Mouse (Mus musculus) myocyte (in vitro differentiated cells): ENCODE results near the gene F11. TPM values are rescaled to one million over a fixed set of nuclear protein-coding genes. Genes with fewer than 3 reads are reported as not detected.

Experiments used
- H3K27me3 ChIP-seq: one replicate; pipeline ENCODE4 v1.6.1; 2011; ENCODE audit not compliant: control insufficient read depth, insufficient read depth, insufficient read length
- H3K36me3 ChIP-seq: one replicate; pipeline ENCODE4 v1.6.1; 2011; ENCODE audit not compliant: control insufficient read depth, insufficient read depth
- H3K4me2 ChIP-seq: one replicate; pipeline ENCODE4 v1.6.1; 2011; ENCODE audit warnings: low read depth, control low read depth
- H3K4me3 ChIP-seq: one replicate; pipeline ENCODE4 v1.5.1; 2011; ENCODE audit warnings: mild to moderate bottlenecking, control low read depth, moderate library complexity
- H3K79me2 ChIP-seq: one replicate; pipeline ENCODE4 v1.6.1; 2011; ENCODE audit not compliant: control insufficient read depth, insufficient read depth
- H3ac ChIP-seq: one replicate; pipeline ENCODE4 v1.6.1; 2011; ENCODE audit not compliant: control insufficient read depth, insufficient read length
- CEBPB ChIP-seq: IDR thresholded peaks from 2 replicates; pipeline ENCODE4 v1.6.1; 2011; ENCODE audit warnings: mild to moderate bottlenecking, moderate library complexity; ENCODE audit not compliant: poor library complexity, insufficient read depth, severe bottlenecking
- E2F4 ChIP-seq: IDR thresholded peaks from one replicate; pipeline ENCODE4 v1.6.1; 2011; ENCODE audit warnings: mild to moderate bottlenecking, control low read depth, moderate library complexity; ENCODE audit not compliant: insufficient read depth
- MAX ChIP-seq: IDR thresholded peaks from one replicate; pipeline ENCODE4 v1.6.1; 2011; ENCODE audit warnings: low read depth, mild to moderate bottlenecking, control low read depth
- MYOD1 ChIP-seq, 3 experiments: IDR thresholded peaks; one replicate each; pipeline ENCODE4 v1.6.1; 2011; ENCODE audit warnings: control low read depth in 2 of 3, low read depth in 2 of 3, mild to moderate bottlenecking in 2 of 3, moderate library complexity in 1 of 3; ENCODE audit not compliant: insufficient read length in 2 of 3, control insufficient read depth in 1 of 3
- MYOG ChIP-seq, 3 experiments: IDR thresholded peaks; one replicate each; pipeline ENCODE4 v1.6.1; 2011; ENCODE audit warnings: control low read depth in 2 of 3, low read depth in 2 of 3, mild to moderate bottlenecking in 2 of 3; ENCODE audit not compliant: insufficient read length in 2 of 3, control insufficient read depth in 1 of 3, insufficient read depth in 1 of 3
- POLR2A ChIP-seq: IDR thresholded peaks from one replicate; pipeline ENCODE4 v1.6.1; 2011; ENCODE audit warnings: low read depth, mild to moderate bottlenecking, control low read depth, moderate library complexity; ENCODE audit not compliant: insufficient read length
- POLR2AphosphoS2 ChIP-seq: IDR thresholded peaks from one replicate; pipeline ENCODE4 v1.6.1; 2011; ENCODE audit warnings: low read depth, control low read depth; ENCODE audit not compliant: insufficient read length
- REST ChIP-seq: IDR thresholded peaks from one replicate; pipeline ENCODE4 v1.6.1; 2011; ENCODE audit warnings: mild to moderate bottlenecking, control low read depth, moderate library complexity; ENCODE audit not compliant: insufficient read depth, insufficient read length
- SRF ChIP-seq: IDR thresholded peaks from one replicate; pipeline ENCODE4 v1.6.1; 2011; ENCODE audit warnings: low read depth; ENCODE audit not compliant: control insufficient read depth, insufficient read length
- TCF12 ChIP-seq: IDR thresholded peaks from one replicate; pipeline ENCODE4 v1.6.1; 2011; ENCODE audit warnings: mild to moderate bottlenecking, control low read depth; ENCODE audit not compliant: poor library complexity, insufficient read depth, severe bottlenecking
- TCF3 ChIP-seq: IDR thresholded peaks from one replicate; pipeline ENCODE4 v1.6.1; 2011; ENCODE audit warnings: low read depth, control low read depth; ENCODE audit not compliant: insufficient read length
- USF1 ChIP-seq: IDR thresholded peaks from one replicate; pipeline ENCODE4 v1.6.1; 2011; ENCODE audit warnings: low read depth, mild to moderate bottlenecking, control low read depth, moderate library complexity
- polyA plus RNA-seq: library from polyadenylated mRNA; unstranded; fragments of >200 nt; fragmentation: generic; extraction: Trizol; gene quantifications from one replicate; pipeline ENCODE4 v1.2.1, GENCODE M21; 2012; ENCODE audit warnings: missing spikeins

Gene F11
- polyA plus RNA-seq, 1 experiment: not detected

DNA sequence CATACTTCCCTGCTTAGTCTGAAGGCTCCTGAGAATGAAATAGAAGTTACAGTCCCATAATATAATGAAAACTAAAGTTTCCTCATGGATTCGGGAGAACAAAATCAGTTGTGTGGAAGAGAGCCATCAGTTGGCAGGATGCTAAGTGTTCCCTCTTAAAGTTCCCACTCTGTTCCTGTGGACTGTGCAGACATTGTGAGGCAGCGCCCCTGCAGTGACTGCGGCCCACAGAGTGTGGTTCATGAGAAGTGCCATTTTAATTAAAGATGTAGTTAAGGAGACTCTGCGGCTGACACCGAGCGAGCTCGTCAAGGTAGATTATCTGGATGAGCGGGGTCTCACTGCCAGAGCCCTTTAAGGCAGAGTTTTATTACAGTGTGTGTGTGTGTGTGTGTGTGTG is 40.6 kb upstream of the F11 start:
- H3K79me2 ChIP-seq: no peaks in the 10 kb centered on the region
- H3K27me3 ChIP-seq: no peaks in the 10 kb centered on the region
- H3K4me2 ChIP-seq: no peak overlapping the region
- no peak overlapping the region for H3K4me3 ChIP-seq
- H3K36me3 ChIP-seq: no peaks in the 10 kb centered on the region
- H3ac ChIP-seq: no peak overlapping the region
- TF ChIP-seq MAX (no peak), TCF12 (no peak)

DNA sequence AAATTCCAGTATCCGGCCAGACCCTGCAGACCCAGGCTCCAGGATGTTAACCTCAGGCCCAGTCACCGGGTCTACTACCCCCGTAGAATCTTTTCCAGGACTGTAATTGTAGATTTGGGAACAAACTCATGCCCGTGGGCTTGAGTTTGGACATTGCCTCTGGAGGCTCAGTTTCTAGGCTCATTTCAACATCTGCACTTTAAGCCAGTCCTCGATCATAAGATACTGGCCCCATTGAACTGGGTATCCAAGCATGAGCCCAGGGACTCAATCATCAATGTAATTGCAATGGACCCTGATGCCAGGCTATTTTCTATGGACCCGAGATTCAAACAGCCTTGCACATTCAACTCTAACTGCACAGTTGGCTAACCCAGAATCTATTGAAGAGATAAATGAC is 33.4 kb upstream of the F11 start:
- H3K36me3 ChIP-seq: no peaks in the 10 kb centered on the region
- H3K4me3 ChIP-seq: no peak overlapping the region
- no peak overlapping the region for H3K4me2 ChIP-seq
- no peaks in the 10 kb centered on the region for H3K79me2 ChIP-seq
- TF ChIP-seq TCF3 (no peak), MYOG (IDR thresholded peaks at IDR 0.05; ENCODE audit: control insufficient read depth in 1 of 3, insufficient read depth in 1 of 3, insufficient read length in 2 of 3, low read depth in 2 of 3) (no peak), TCF12 (no peak), E2F4 (no peak)
- no peaks in the 10 kb centered on the region for H3K27me3 ChIP-seq
- H3ac ChIP-seq: no peak overlapping the region

DNA sequence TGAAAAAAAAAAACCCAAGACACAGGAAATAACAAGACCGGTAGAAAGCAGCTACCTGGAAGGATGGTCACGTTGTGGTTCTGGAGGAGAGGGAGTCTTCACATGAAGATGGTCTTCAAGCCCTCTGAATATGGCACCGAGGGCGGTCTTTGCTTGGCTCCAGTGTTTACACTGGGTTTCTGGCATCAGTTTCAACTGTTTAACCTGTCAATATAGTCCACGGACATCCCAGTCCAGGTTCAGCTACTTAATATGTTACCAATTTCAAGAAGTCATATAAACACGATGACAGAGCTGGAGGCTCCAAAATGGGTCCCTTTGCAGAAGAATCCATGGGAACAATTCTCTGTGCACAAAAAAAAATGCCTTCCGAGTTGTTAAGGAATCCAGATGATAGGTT is 32.9 kb upstream of the F11 start, which contains the start of gene Klkb1:
Klkb1 (minus strand) TSS at position 173 of the 400 bp plus-strand sequence.
- Histone ChIP-seq H3ac (no peak within 1 kb of the TSS), H3K4me2 (no peak within 1 kb of the TSS), H3K79me2 (no peaks in the 10 kb centered on the region), H3K4me3 (no peak within 1 kb of the TSS), H3K36me3 (no peaks in the 10 kb centered on the region), H3K27me3 (no peaks in the 10 kb centered on the region)
- TF ChIP-seq MAX (no peak), CEBPB (no peak), SRF (no peak), POLR2AphosphoS2 (no peak), USF1 (no peak), TCF3 (no peak), E2F4 (no peak), TCF12 (no peak), POLR2A (no peak), MYOD1 (IDR thresholded peaks at IDR 0.05; ENCODE audit: control insufficient read depth in 1 of 3, insufficient read length in 2 of 3, low read depth in 2 of 3) (no peak), MYOG (IDR thresholded peaks at IDR 0.05; ENCODE audit: control insufficient read depth in 1 of 3, insufficient read depth in 1 of 3, insufficient read length in 2 of 3, low read depth in 2 of 3) (no peak), REST (no peak)

DNA sequence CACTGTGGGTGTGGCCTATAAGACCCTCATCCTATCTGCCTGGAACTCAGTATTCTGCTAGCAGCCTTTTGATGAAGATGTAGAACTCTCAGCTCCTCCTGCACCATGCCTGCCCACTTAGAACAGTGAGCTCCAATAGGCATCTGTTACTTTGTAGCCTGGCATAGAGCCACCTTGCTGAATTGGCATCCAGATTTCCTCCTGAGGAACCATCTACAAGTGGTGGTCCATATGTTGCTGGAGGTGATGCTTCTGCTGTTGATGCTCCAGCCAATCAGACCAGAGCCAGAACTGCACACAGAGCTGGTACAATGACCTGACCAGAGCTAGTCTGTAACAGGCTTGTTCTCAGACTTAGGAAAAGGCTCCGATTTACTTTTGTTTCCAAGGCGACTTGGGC is 30.0 kb upstream of the F11 start:
- Histone ChIP-seq H3K27me3 (no peaks in the 10 kb centered on the region), H3K36me3 (no peaks in the 10 kb centered on the region), H3K79me2 (no peaks in the 10 kb centered on the region), H3K4me2 (no peak overlapping the region), H3K4me3 (no peak overlapping the region), H3ac (no peak overlapping the region)
- no peak for TF ChIP-seq MYOG (IDR thresholded peaks at IDR 0.05; ENCODE audit: control insufficient read depth in 1 of 3, insufficient read depth in 1 of 3, insufficient read length in 2 of 3, low read depth in 2 of 3)
- TF ChIP-seq POLR2AphosphoS2: no peak
- no peak for TF ChIP-seq CEBPB
- no peak for TF ChIP-seq SRF
- no peak for TF ChIP-seq TCF12
- TF ChIP-seq TCF3: no peak
- TF ChIP-seq MYOD1 (IDR thresholded peaks at IDR 0.05; ENCODE audit: control insufficient read depth in 1 of 3, insufficient read length in 2 of 3, low read depth in 2 of 3): no peak
- TF ChIP-seq MAX: no peak
- TF ChIP-seq REST: no peak
- no peak for TF ChIP-seq E2F4

DNA sequence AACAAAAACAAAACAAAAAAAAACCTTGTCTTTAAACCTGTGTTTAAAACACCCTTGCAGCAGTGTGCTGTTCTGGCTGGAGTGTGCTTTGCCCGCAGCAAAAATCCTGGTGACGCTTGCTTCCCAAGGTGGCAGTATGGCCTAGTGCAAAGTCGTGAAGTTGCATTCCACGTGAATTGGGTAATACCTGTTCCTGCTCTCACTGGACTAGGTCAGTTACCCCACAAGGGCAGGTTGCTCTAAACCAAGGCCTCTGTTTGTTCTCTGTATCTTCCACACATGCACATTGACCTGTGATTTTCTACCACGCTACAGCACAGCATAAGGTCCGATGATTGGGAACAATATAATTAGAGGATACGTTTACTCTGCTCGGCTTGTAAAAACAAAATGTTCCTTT is 19.8 kb upstream of the F11 start:
- TF ChIP-seq SRF (no peak), POLR2AphosphoS2 (no peak), POLR2A (no peak), MYOD1 (IDR thresholded peaks at IDR 0.05; ENCODE audit: control insufficient read depth in 1 of 3, insufficient read length in 2 of 3, low read depth in 2 of 3) (no peak), MYOG (IDR thresholded peaks at IDR 0.05; ENCODE audit: control insufficient read depth in 1 of 3, insufficient read depth in 1 of 3, insufficient read length in 2 of 3, low read depth in 2 of 3) (no peak), CEBPB (no peak), TCF3 (no peak)
- Histone ChIP-seq H3K4me3 (no peak overlapping the region), H3K4me2 (no peak overlapping the region), H3K79me2 (no peaks in the 10 kb centered on the region), H3K36me3 (no peaks in the 10 kb centered on the region), H3K27me3 (no peaks in the 10 kb centered on the region), H3ac (no peak overlapping the region)

DNA sequence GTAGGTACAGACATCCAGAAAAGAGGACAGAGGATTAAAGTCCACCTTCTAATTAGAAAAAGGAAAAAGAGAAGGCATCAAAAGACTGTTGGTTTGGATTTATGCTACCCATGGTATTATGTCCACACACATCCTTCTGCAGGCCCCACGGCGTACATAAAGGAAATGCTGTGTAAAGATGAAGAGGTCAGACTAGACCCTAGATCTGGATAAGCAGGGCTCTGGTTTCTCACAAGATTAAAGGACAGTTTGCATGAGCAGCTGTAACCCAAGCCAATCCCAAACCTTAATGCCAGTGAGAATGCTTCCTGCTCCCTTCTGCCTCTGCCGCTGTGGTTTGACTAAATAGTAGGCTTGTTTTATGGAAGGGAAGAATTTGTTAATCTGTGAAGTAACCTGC is 15.6 kb upstream of the F11 start:
- no peak overlapping the region for H3K4me3 ChIP-seq
- no peaks in the 10 kb centered on the region for H3K36me3 ChIP-seq
- no peak overlapping the region for H3K4me2 ChIP-seq
- H3ac ChIP-seq: no peak overlapping the region
- TF ChIP-seq TCF3 (no peak), MAX (no peak), SRF (no peak), TCF12 (no peak), POLR2AphosphoS2 (no peak), REST (no peak), MYOG (IDR thresholded peaks at IDR 0.05; ENCODE audit: control insufficient read depth in 1 of 3, insufficient read depth in 1 of 3, insufficient read length in 2 of 3, low read depth in 2 of 3) (no peak), MYOD1 (IDR thresholded peaks at IDR 0.05; ENCODE audit: control insufficient read depth in 1 of 3, insufficient read length in 2 of 3, low read depth in 2 of 3) (no peak), CEBPB (no peak), POLR2A (no peak)
- no peaks in the 10 kb centered on the region for H3K79me2 ChIP-seq
- H3K27me3 ChIP-seq: no peaks in the 10 kb centered on the region
